Mouse (Mus musculus): ENCODE measurements around the gene Tnfaip2.

The Tnfaip2 gene

GRCm38 (mm10) chr12:111442309-111443010 is at the start of gene Tnfaip2:
Gene Tnfaip2, plus strand, starts transcription at chr12:111442469.
- DNase-seq (ENCODE audit: extremely low spot score, low read depth, low spot score): no peak

- no peak for DNase-seq (ENCODE audit: extremely low spot score, low read depth, low spot score)
These were observed 48.3 kb upstream of the Tnfaip2 start for GRCm38 (mm10) chr12:111394008-111394407.

DNA sequence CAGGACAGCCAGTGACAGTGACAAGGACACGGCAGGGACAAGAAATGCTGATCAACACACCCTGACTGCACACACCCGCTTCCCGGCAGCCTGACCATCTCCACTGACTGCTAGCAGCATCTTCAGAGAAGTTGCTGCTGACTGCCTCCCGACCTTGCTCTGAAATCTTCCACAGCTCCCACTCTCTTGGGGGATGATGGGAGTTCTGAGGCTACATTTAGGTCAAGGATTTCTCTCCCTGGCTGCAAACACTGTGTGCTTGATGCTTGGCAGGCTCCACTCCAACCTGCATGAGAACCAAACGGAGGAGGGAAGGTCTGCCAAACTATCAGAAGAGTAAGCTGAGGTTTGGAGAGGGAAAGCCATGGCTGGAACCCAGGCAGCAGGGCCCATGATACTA is 45.3 kb upstream of the Tnfaip2 start:
- DNase-seq (ENCODE audit: extremely low spot score, low read depth, low spot score): no peak

GRCm38 (mm10) chr12:111401454-111402184 is 40.6 kb upstream of the Tnfaip2 start:
- DNase-seq (ENCODE audit: extremely low spot score, low read depth, low spot score): peak; percentile 68

- no peak for DNase-seq (ENCODE audit: extremely low spot score, low read depth, low spot score)
These were observed 37.4 kb upstream of the Tnfaip2 start for GRCm38 (mm10) chr12:111404880-111405279.

DNA sequence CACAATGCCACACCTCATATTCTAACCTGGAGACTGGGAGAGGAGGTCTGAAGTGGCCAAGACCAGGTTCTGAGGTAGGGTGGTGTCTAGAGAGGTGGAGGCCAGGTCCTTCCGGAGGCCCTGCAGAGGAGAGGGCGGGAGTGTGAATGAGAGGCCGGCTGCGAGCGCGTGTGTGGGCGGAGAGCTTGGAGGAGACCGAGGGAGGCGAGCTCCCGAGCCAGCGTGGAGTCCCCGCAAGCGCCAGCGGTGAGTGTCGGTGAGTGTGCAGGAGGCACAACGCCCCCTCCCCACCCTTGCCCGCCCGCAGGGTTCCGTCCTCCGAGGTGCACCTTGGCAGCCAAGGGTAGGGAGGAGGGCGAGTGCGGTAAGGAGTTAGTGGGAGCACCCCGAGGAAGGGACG is 35.6 kb upstream of the Tnfaip2 start, which contains the start of gene Lbhd2:
TSS of gene Lbhd2 (plus strand) at position 188 of the 400 bp plus-strand sequence.
- DNase-seq (ENCODE audit: extremely low spot score, low read depth, low spot score): no peak

DNA sequence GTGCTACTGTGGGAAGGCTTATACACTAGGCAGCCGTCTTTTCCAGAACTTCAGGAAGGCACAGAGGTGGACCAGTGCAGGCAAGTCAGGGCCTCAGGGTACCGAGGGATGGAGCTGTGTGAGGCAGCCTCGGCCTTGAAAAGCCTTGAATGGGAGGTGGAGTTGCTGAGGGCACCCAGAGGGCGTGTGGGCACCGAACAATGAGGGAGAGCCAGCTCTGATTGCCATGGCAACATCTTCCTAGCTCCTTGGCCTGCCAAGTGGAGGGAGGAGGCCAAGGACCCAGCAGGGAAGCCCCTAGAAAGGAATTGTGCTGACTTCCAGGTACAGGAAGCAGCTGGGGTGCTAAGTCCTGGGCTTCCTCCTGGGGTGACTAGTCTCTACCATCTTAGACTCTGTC is 32.7 kb upstream of the Tnfaip2 start:
- DNase-seq (ENCODE audit: extremely low spot score, low read depth, low spot score): no peak

DNA sequence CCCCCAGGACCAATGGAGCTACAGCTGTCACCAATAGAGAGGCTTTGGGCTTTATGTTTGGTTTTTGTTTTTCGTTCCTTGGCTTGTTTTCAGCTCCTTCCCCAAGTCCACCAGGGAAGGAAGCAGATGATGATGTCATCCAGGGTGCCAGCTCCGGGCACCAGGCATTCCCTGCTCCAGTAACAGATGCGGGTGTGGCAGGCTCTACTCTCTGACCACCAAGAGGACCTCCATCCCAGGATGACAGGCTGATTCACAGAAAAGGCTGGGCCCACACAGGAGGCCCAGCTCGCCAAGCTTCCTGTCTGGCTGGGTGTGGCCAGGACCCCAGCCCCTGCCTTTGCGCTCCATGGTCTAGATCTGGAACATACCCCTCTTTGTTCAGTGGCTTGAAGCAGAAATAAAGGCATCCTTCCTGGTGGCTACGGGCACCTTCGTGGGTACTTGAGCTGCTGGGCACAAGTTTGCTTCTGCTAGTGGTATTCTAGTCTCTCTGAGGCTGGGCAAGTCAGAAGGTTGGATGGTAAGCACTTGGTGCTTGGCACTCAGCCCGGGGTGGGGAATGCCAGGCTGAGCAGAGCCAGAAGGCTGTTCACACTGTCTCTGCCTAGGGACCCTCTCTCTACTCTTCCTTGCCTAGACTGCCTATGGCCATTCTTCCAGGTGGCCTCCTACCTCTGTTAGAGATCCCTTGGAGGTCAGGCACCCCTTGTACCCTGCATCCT is 30.5 kb upstream of the Tnfaip2 start:
- DNase-seq (ENCODE audit: extremely low spot score, low read depth, low spot score): no peak

DNA sequence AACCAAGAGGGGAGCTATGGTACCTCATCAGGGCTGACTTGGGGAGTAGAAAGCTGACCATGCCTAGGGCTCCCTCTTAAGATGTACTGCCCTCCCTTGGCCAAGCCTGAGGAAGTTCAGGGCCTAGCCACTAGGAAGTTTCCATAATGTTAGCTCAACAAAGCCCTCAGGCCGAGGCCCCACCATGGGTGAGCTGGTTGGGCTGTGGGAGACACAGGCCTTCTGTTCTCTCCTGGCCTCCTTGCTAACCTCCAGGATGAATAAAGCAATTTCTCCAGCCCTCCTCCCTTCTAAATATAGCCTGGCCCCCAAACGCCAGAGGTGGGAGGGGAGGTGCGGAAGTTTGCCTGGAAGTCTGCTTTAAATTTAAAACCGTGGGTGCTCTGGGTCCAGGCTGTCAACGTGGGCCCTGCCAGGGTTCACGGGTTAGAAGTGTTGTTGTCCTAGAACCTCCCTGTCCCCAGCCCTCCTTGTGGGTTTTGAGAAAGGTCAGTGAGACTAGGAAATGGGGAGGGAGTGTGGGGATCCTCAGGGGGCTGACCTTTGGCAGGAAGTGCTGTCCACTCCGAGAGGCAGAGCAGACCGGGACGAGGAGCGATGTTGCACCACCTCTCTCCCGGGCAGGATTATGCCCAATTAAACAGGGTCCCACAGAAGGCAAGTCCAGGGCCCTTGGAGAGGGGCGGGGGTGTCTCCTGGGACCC is 29.5 kb upstream of the Tnfaip2 start:
- DNase-seq (ENCODE audit: extremely low spot score, low read depth, low spot score): no peak

DNA sequence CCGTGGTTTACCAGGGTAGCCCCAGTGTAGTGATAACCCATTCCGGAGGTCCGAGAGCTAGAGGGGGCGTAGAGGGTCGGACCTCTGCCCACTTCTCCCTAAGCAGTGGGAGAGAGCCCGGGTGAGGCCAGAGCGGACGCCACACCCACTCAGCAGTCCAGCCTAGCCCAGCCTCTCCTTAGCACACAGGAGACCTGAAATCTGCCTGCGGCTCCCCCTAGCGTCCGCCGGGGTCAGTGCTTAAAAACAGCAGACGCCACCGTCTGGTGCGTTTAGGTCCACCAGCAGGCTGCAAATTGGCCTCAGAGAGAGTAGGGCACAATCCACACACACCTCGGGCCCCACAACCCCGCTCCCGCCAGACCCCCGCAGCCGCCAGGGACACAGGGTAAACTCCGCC is 29.0 kb upstream of the Tnfaip2 start:
- DNase-seq (ENCODE audit: extremely low spot score, low read depth, low spot score): peak; percentile 82

- DNase-seq (ENCODE audit: extremely low spot score, low read depth, low spot score): no peak
These were observed 25.1 kb upstream of the Tnfaip2 start, which contains the start of gene Exoc3l4 for GRCm38 (mm10) chr12:111416921-111417779. Gene Exoc3l4, plus strand, starts transcription at chr12:111417017.

GRCm38 (mm10) chr12:111419918-111420317 is 22.4 kb upstream of the Tnfaip2 start:
- no peak for DNase-seq (ENCODE audit: extremely low spot score, low read depth, low spot score)

- DNase-seq (ENCODE audit: extremely low spot score, low read depth, low spot score): no peak
These were observed 21.1 kb upstream of the Tnfaip2 start for GRCm38 (mm10) chr12:111420946-111421709.

- DNase-seq (ENCODE audit: extremely low spot score, low read depth, low spot score): no peak
These were observed 19.4 kb upstream of the Tnfaip2 start for GRCm38 (mm10) chr12:111422852-111423251.

GRCm38 (mm10) chr12:111423570-111424129 is 18.6 kb upstream of the Tnfaip2 start:
- no peak for DNase-seq (ENCODE audit: extremely low spot score, low read depth, low spot score)

DNA sequence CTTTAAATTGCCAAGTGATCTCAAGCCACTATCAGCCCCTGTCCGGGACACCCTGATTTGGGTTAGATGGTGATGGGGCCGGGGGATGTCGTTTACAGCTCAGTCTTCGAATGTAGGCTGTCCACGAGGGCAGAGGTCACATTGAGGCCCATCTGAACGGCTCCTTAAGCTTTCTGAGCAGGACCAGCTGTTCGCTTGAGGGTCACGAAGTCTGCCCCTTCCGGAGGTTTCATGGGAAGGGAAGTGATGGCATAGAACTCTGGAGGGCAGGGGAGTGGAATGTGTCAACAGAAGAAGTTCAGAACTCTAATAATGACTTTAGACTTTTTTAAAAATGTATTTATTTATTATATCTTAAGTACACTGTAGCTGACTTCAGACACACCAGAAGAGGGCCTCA is 17.7 kb upstream of the Tnfaip2 start:
- no peak for DNase-seq (ENCODE audit: extremely low spot score, low read depth, low spot score)

DNA sequence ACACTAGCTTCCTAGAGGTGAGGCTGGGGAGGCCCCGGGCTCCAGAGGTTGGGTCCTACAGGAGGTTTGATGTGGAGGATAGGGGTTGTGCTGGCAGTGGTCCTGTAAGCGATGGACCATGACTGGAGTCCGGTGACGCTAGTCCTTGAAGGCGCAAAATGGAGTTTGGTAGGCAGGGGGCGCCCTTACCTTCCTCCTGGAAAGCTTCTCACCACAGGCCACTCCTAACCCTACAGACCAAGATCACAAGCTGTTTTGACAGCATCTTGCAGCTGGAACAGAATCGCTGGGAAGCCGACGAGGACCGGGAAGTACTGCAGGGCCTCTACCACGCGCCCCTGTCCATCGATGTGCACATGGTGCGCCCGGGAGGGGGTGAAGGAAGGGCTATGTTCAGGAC is 17.0 kb upstream of the Tnfaip2 start:
- DNase-seq (ENCODE audit: extremely low spot score, low read depth, low spot score): peak; percentile 58

GRCm38 (mm10) chr12:111425789-111426460 is 16.3 kb upstream of the Tnfaip2 start:
- DNase-seq (ENCODE audit: extremely low spot score, low read depth, low spot score): peak; percentile 61
